Mouse (Mus musculus): ENCODE measurements around the gene Defb7.

Defb7 gene

GRCm38 (mm10) chr8:19494797-19495196 lies at the start of gene Defb7:
Gene Defb7, plus strand, starts transcription at chr8:19495097.
- no peak for DNase-seq (ENCODE audit: low spot score in 2 of 2)

- DNase-seq (ENCODE audit: low spot score in 2 of 2) = no peak
These were observed 48.5 kb upstream of the Defb7 start for GRCm38 (mm10) chr8:19446378-19446777.

- DNase-seq (ENCODE audit: low spot score in 2 of 2) = no peak
These were observed 33.5 kb upstream of the Defb7 start for GRCm38 (mm10) chr8:19461355-19461754.

GRCm38 (mm10) chr8:19469026-19469425 lies 25.9 kb upstream of the Defb7 start:
- no peak for DNase-seq (ENCODE audit: low spot score in 2 of 2)

GRCm38 (mm10) chr8:19500524-19500923 lies 5.6 kb downstream of the Defb7 start:
- DNase-seq (ENCODE audit: low spot score in 2 of 2) = no peak

GRCm38 (mm10) chr8:19535195-19535829 lies 40.4 kb downstream of the Defb7 start:
- DNase-seq (ENCODE audit: low spot score in 2 of 2) = no peak

GRCm38 (mm10) chr8:19540376-19540775 lies 45.5 kb downstream of the Defb7 start:
- no peak for DNase-seq (ENCODE audit: low spot score in 2 of 2)

All from heart, adult 9 months (tissue).